Mouse (Mus musculus) cerebellum, adult 2 months (tissue): ENCODE measurements at regions not wholly inside any gene's neighbourhood (a gene's known extent, or its start where the extent isn't known, plus 50 kb on each side); places are given as distances from the start of the nearest gene placed in this dataset.

ENCODE experiments used
- DNase-seq, 2 experiments: peaks; one replicate each; pipeline ENCODE4 v3.0.0; 2021
- H3K27ac ChIP-seq: fragments of 200-500 bp; 2 replicates; pipeline ENCODE4 v1.5.1; 2012; ENCODE audit warnings: low read length, control low read depth, inconsistent platforms; ENCODE audit not compliant: insufficient read depth
- H3K27me3 ChIP-seq: fragments of 200-500 bp; 2 replicates; pipeline ENCODE4 v1.6.1; 2012; ENCODE audit warnings: inconsistent platforms, mild to moderate bottlenecking, low read length, moderate library complexity; ENCODE audit not compliant: control insufficient read depth, insufficient read depth
- H3K4me1 ChIP-seq: fragments of 200-500 bp; 2 replicates; pipeline ENCODE4 v1.6.1; 2011; ENCODE audit warnings: low read length; ENCODE audit not compliant: control insufficient read depth, insufficient read depth
- H3K4me3 ChIP-seq: fragments of 200-500 bp; replicated peaks from 2 replicates; pipeline ENCODE3; 2011; ENCODE audit warnings: mild to moderate bottlenecking, low read depth, low read length, control low read depth; ENCODE audit not compliant: insufficient read depth
- CTCF ChIP-seq: fragments of 200-500 bp; IDR thresholded peaks from 2 replicates; pipeline ENCODE4 v1.5.1; 2011; ENCODE audit warnings: low read depth, mild to moderate bottlenecking, control low read depth, low read length, moderate library complexity, borderline replicate concordance; ENCODE audit not compliant: insufficient read depth
- POLR2A ChIP-seq: fragments of 200-500 bp; IDR thresholded peaks from 2 replicates; pipeline ENCODE4 v1.6.1; 2011; ENCODE audit warnings: low read length, control low read depth, borderline replicate concordance; ENCODE audit not compliant: insufficient read depth
- WGBS: fragments of 180-500 bp; shearing (Covaris S2); methylation state at CpG from one replicate; pipeline ENCODE4 v1.1.7; 2018; 5-methylcytosine and 5-hydroxymethylcytosine counted together

DNA sequence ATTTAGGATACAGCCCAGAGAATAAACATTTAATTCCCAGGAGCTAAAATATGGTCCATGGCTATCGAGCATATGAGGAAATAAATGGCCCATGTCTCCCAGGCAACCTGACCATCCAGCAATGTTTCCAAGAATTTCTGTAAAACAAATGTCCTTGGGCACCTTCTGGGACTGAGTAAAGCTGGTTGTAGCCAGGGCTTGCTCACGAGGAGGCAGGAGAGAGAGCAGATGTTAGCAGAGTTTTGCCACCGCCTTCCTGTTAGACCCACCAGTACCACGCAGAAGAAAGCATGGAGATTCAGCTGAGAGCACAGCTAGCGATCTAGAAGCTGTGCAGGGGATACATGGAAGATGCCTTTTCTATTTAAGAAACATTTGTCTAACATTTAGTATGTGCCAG is 70.8 kb upstream of the Srrm4 start:
- Histone ChIP-seq H3K4me3 (no peak overlapping the region), H3K4me1 (no peaks in the 10 kb centered on the region), H3K27me3 (no peaks in the 10 kb centered on the region), H3K27ac (no peak overlapping the region)
- no peak for DNase-seq
- no peak for TF ChIP-seq POLR2A
- no peak for TF ChIP-seq CTCF
- WGBS, result 47% methylated on average over 5 of the region's 5 CpGs

- no peak for TF ChIP-seq POLR2A
- TF ChIP-seq CTCF, result no peak
- Histone ChIP-seq H3K4me1 (no peaks in the 10 kb centered on the region), H3K27me3 (no peaks in the 10 kb centered on the region), H3K4me3 (no peak overlapping the region), H3K27ac (no peak overlapping the region)
- no peak for DNase-seq
- WGBS, result 24% methylated on average over 2 of the region's 2 CpGs
Measured at GRCm38 (mm10) chr5:116661851-116662250, 70.2 kb upstream of the Srrm4 start.

GRCm38 (mm10) chr5:116654486-116655420 is 63.1 kb upstream of the Srrm4 start:
- 49% methylated on average over 17 of the region's 17 CpGs for WGBS
- no peak for DNase-seq
- no peak for TF ChIP-seq CTCF
- TF ChIP-seq POLR2A, result no peak

More at GRCm38 (mm10) chr5:116654486-116655420, 63.1 kb upstream of the Srrm4 start:
- no peaks in the 10 kb centered on the region for H3K4me1 ChIP-seq
- H3K27ac ChIP-seq, result no peak overlapping the region
- no peak overlapping the region for H3K4me3 ChIP-seq
- no peaks in the 10 kb centered on the region; the same call in 1 of the 2 replicates for H3K27me3 ChIP-seq
